8 mouse cellular contexts compared by ENCODE assay signal in the genomic region with DNA sequence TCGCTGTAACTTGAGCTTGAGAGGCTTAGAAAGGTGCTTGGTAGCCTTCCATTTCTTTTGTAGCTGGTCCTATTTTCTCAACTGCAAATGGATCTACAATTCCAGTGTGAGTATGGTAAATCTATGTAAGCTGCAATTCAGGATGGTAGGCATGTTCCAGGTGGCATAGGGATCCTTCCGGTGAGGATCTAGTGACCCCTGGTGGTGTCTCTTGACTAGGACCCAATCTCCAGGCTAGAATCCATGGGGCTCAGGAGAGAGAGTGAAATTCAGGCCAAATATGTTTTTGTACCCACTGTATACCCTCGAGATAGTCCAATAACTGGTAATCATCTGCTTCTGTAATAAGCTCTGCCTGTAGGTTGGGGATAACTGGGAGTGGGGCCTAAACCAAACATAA. TPM values are rescaled to one million over a fixed set of nuclear protein-coding genes. Genes with fewer than 3 reads are reported as not detected.
DNase-seq lines count a peak whose midpoint lies in the region; ATAC-seq and TF ChIP-seq lines count a peak whose summit lies in the region.

No protein-coding gene starts in this region.

- no peaks in the 10 kb centered on the region for H3K4me1 ChIP-seq in hindbrain, embryonic 14.5 days (replicated peaks; ENCODE audit: control insufficient read depth, insufficient read depth, low read length)
- H3K4me1 ChIP-seq in hindbrain, embryonic 13.5 days (replicated peaks) = no peaks in the 10 kb centered on the region
- no peaks in the 10 kb centered on the region for H3K4me1 ChIP-seq in CH12.LX (ENCODE audit: control insufficient read depth in 1 of 2, insufficient read depth in 2 of 2)

- no peaks in the 10 kb centered on the region for H3K79me2 ChIP-seq in CH12.LX (replicated peaks; ENCODE audit: control insufficient read depth, extremely low read depth, insufficient read depth, poor library complexity, severe bottlenecking)

- no peak overlapping the region for H3K9ac ChIP-seq in hindbrain, embryonic 14.5 days
- no peak overlapping the region for H3K9ac ChIP-seq in hindbrain, embryonic 13.5 days
- no peak overlapping the region for H3K9ac ChIP-seq in CH12.LX (ENCODE audit: insufficient read depth, low read depth)

- no peak for TF ChIP-seq POLR2A in CH12.LX (IDR thresholded peaks at IDR 0.05; ENCODE audit: low read depth, low read length)

- no peak overlapping the region for H3K4me3 ChIP-seq in hindbrain, embryonic 14.5 days (replicated peaks; ENCODE audit: low read length)
- no peak overlapping the region for H3K4me3 ChIP-seq in hindbrain, embryonic 13.5 days
- no peak overlapping the region for H3K4me3 ChIP-seq in CH12.LX (replicated peaks in 1 of 3; ENCODE audit: low read depth in 2 of 3, low read length in 2 of 3, poor library complexity in 1 of 3)

- in situ Hi-C loops in CH12.LX (cut with MboI; ENCODE audit: low pct_ligation_motif_present, low pct_unique_long_range_greater_than_20kb, low sequenced_read_pairs) = no loop called here

- no peak for DNase-seq in hindbrain, embryonic 14.5 days (ENCODE audit: low spot score)
- DNase-seq in CH12.LX (ENCODE audit: extremely low read depth) = peak; percentile 42
- DNase-seq in R1 (ENCODE audit: low read depth, low spot score) = peak; percentile 50
- DNase-seq in frontal cortex, postnatal 25 days (ENCODE audit: low spot score in 2 of 2) = peak; percentile 10 to 21
- DNase-seq in lung, postnatal 10 days = peak; percentile 6
- no peak for DNase-seq in urinary bladder, adult 2 months (ENCODE audit: low spot score)

- ATAC-seq in hindbrain, embryonic 14.5 days (ENCODE audit: low FRiP score) = peak; percentile 37; the same call in 1 of the 2 replicates
- no peak for ATAC-seq in hindbrain, embryonic 13.5 days (ENCODE audit: low FRiP score)
- ATAC-seq in inflammation-experienced regulatory T-cells, adult 6 months = no peak

- no peaks in the 10 kb centered on the region for H3K9me3 ChIP-seq in hindbrain, embryonic 14.5 days (ENCODE audit: control insufficient read depth, low read length)
- H3K9me3 ChIP-seq in hindbrain, embryonic 13.5 days = no peaks in the 10 kb centered on the region
- no peaks in the 10 kb centered on the region for H3K9me3 ChIP-seq in CH12.LX (replicated peaks; ENCODE audit: low read length)

- TF ChIP-seq RAD21 in CH12.LX (IDR thresholded peaks at IDR 0.05; ENCODE audit: low read depth, low read length) = peak; percentile 82

- no peak overlapping the region for H3K27ac ChIP-seq in hindbrain, embryonic 14.5 days
- H3K27ac ChIP-seq in hindbrain, embryonic 13.5 days = no peak overlapping the region
- no peak overlapping the region for H3K27ac ChIP-seq in CH12.LX (ENCODE audit: insufficient read depth, low read depth)

- H3K27me3 ChIP-seq in hindbrain, embryonic 14.5 days (ENCODE audit: control insufficient read depth, insufficient read depth, low read length) = no peaks in the 10 kb centered on the region
- no peaks in the 10 kb centered on the region for H3K27me3 ChIP-seq in hindbrain, embryonic 13.5 days
- H3K27me3 ChIP-seq in CH12.LX (replicated peaks) = no peaks in the 10 kb centered on the region

- TF ChIP-seq EP300 in CH12.LX (IDR thresholded peaks at IDR 0.05; ENCODE audit: low read length) = no peak

- dilution Hi-C loops in CH12.LX (cut with MboI; ENCODE audit: extremely low pct_ligation_motif_present, extremely low pct_unique_long_range_greater_than_20kb, low sequenced_read_pairs) = no loop called here

- peak; percentile 45 to 82 for TF ChIP-seq CTCF in CH12.LX (conservative IDR thresholded peaks at IDR 0.05 in 1 of 2, IDR thresholded peaks at IDR 0.05 in 1 of 2; ENCODE audit: low read depth in 2 of 2, low read length in 2 of 2)

- WGBS in hindbrain, embryonic 14.5 days = 70% methylated on average over 3 of the region's 3 CpGs
- WGBS in hindbrain, embryonic 13.5 days = 70% methylated on average over 3 of the region's 3 CpGs

- H3K4me2 ChIP-seq in hindbrain, embryonic 14.5 days (replicated peaks) = no peak overlapping the region
- no peak overlapping the region for H3K4me2 ChIP-seq in hindbrain, embryonic 13.5 days
- H3K4me2 ChIP-seq in CH12.LX (ENCODE audit: insufficient read depth, low read depth, poor library complexity, severe bottlenecking) = no peak overlapping the region

- no peaks in the 10 kb centered on the region for H3K36me3 ChIP-seq in hindbrain, embryonic 14.5 days (replicated peaks; ENCODE audit: control insufficient read depth, insufficient read depth)
- no peaks in the 10 kb centered on the region for H3K36me3 ChIP-seq in hindbrain, embryonic 13.5 days
- no peaks in the 10 kb centered on the region for H3K36me3 ChIP-seq in CH12.LX (replicated peaks in 1 of 2; ENCODE audit: control insufficient read depth in 1 of 2, insufficient read depth in 1 of 2, low read length in 1 of 2)

TF ChIP-seq in CH12.LX, 34 proteins besides CTCF, POLR2A, EP300 and RAD21:
- TF ChIP-seq ZC3H11A (IDR thresholded peaks at IDR 0.05; ENCODE audit: low read depth, low read length) (peak; percentile 23; the same call in 1 of the 2 replicates), MEF2A (IDR thresholded peaks at IDR 0.05; ENCODE audit: borderline replicate concordance, low read depth, low read length) (no peak), SMC3 (IDR thresholded peaks at IDR 0.05; ENCODE audit: low read depth, low read length) (peak; percentile 79)

RNA-seq across cellular contexts. Expression of gene Mfap3l, which starts 37.9 kb away (rescaled TPM):
- polyA plus RNA-seq in hindbrain, embryonic 14.5 days (2014; fragmentation: Nextera tagmentation; extraction: Ambion mirVana) = 6.8 and 7.7 TPM in 2 replicates
- polyA plus RNA-seq in hindbrain, embryonic 13.5 days (2015; fragmentation: Nextera tagmentation; extraction: Ambion mirVana) = 1.7 and 2.4 TPM in 2 replicates
- total RNA-seq in CH12.LX (2012; rRNA removed) (0.29 and 0.98 TPM in 2 replicates), CH12.LX (2014; rRNA removed) (0.05 and 0.08 TPM in 2 replicates)
- 0.12 and 0.24 TPM in 2 replicates for polyA plus RNA-seq in CH12.LX (2012; ENCODE audit: insufficient read length, low read depth)
- under 1 TPM in 1 of 3 experiments, not detected in 2; 0.15 TPM for polyA plus RNA-seq in inflammation-experienced regulatory T-cells, adult 6 months (2017; shearing (Covaris generic))
- polyA plus RNA-seq in urinary bladder, adult 2 months (2012; rRNA removed) = 19.9 and 23.9 TPM in 2 replicates

Comparison
In these comparisons a context has a peak if more than half of its experiments do, and no peak if none do; other contexts are left out.
1. DNase-seq: peak in CH12.LX (single experiment), R1 (single experiment), frontal cortex, postnatal 25 days (2 of 2) and lung, postnatal 10 days (single experiment); none in hindbrain, embryonic 14.5 days (single experiment) and urinary bladder, adult 2 months (single experiment).